Mouse (Mus musculus): Measurements from ENCODE around the gene Stau1.

DNA sequence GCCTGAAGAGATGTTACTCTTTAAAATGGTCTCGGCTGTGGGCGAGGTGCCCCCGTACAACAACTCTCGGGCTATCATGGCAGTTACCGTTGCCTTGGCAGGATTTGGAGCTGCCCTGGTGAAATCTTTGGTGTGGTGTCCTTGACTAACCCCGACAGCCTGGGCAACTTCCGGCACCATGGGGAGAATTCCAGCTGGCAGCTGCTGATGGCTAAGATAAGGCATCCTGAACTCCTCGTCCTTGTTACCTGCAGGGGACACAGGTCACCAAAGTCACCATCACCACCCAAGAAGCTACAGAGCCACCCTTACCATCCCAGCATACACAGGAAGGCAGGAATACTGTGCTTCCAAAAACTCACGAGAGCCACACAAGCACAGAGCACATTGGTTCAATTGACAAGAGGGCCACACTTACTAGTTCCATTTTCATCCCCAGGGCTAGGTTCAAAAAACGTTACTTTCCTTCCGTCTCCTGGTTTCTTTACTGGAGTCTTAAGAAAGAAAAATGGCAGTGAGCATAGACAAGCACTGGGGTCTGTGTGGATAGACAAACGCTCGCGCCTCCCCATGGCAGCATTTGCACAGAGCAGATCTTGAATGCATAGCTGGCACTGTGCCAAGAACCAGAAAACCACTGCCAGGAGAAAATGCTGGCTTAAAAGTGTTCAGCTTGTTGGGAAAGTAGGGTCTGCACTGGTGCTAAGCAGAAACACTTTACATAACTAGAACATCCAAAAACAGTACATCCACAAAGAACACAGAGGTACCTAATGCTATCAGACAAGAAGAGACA, 45.0 kb downstream of the Stau1 start:
- TF ChIP-seq CTCF (IDR thresholded peaks at IDR 0.05) = peak; percentile 21
- TF ChIP-seq EP300 (IDR thresholded peaks at IDR 0.05) = no peak

Measured in lung, postnatal 0 days (tissue).